Mouse (Mus musculus) left cerebral cortex, postnatal 4 days (tissue): ENCODE measurements at regions not wholly inside any gene's neighbourhood (a gene's known extent, or its start where the extent isn't known, plus 50 kb on each side); places are given as distances from the start of the nearest gene placed in this dataset.

Experiments used
- DNase-seq: peaks from one replicate; pipeline ENCODE4 v3.0.0-alpha.2; 2022
- intact Hi-C: fragments of 180-260 bp; cut with DNase I; formaldehyde crosslinking; loops from one replicate; pipeline ENCODE4 v1.15.1; 2025

GRCm38 (mm10) chr13:39823346-39823954 lies 537.8 kb downstream of the Ofcc1 start:
- peak; percentile 67 for DNase-seq
- intact Hi-C loops: loop anchor here (10.0 kb wide), 1 partner anchor 901 kb away; no protein-coding TSS in a partner anchor

GRCm38 (mm10) chr13:39774554-39774953 lies 586.7 kb downstream of the Ofcc1 start:
- intact Hi-C loops: no loop called here

GRCm38 (mm10) chr13:39774111-39774510 lies 587.1 kb downstream of the Ofcc1 start:
- intact Hi-C loops: no loop called here
- DNase-seq: peak; percentile 26

More at GRCm38 (mm10) chr13:39774554-39774953, 586.7 kb downstream of the Ofcc1 start:
- DNase-seq: no peak

- no peak for DNase-seq
- intact Hi-C loops: no loop called here
These were observed 592.0 kb downstream of the Ofcc1 start for GRCm38 (mm10) chr13:39769228-39769627.

- DNase-seq: no peak
- intact Hi-C loops: no loop called here
These were observed 594.4 kb downstream of the Ofcc1 start for GRCm38 (mm10) chr13:39766897-39767296.
